Mouse (Mus musculus) midbrain, embryonic 10.5 days (tissue): ENCODE measurements around the gene Nat9. TPM values are rescaled to one million over a fixed set of nuclear protein-coding genes. Genes with fewer than 3 reads are reported as not detected.

Experiments used
- DNase-seq: peaks from one replicate; pipeline ENCODE4 v3.0.0-alpha.2; 2017; ENCODE audit warnings: low spot score
- H3K27ac ChIP-seq: fragments of 300-500 bp; sonication (generic); replicated peaks from 2 replicates; pipeline ENCODE4 v1.5.1; 2016; ENCODE audit warnings: mild to moderate bottlenecking
- H3K27me3 ChIP-seq: fragments of 300-500 bp; sonication (generic); 2 replicates; pipeline ENCODE4 v1.6.1; 2016; ENCODE audit warnings: low read depth, mild to moderate bottlenecking; ENCODE audit not compliant: poor library complexity, severe bottlenecking
- H3K36me3 ChIP-seq: fragments of 300-500 bp; sonication (generic); 2 replicates; pipeline ENCODE4 v1.6.1; 2016; ENCODE audit warnings: mild to moderate bottlenecking, moderate library complexity
- H3K4me1 ChIP-seq: fragments of 300-500 bp; sonication (generic); 2 replicates; pipeline ENCODE4 v1.6.1; 2016
- H3K4me3 ChIP-seq: fragments of 300-500 bp; sonication (generic); 2 replicates; pipeline ENCODE4 v1.5.1; 2016; ENCODE audit warnings: mild to moderate bottlenecking, moderate library complexity
- H3K9me3 ChIP-seq: fragments of 300-500 bp; sonication (generic); replicated peaks from 2 replicates; pipeline ENCODE4 v1.6.1; 2016; ENCODE audit warnings: mild to moderate bottlenecking
- WGBS: fragments of 180-500 bp; shearing (Covaris S2); methylation state at CpG from one replicate; pipeline ENCODE4 v1.1.7; 2016; 5-methylcytosine and 5-hydroxymethylcytosine counted together
- polyA plus RNA-seq: library from polyadenylated mRNA; unstranded; fragments of >200 nt; fragmentation: Nextera tagmentation; extraction: Ambion mirVana; gene quantifications from 2 replicates; pipeline ENCODE4 v1.2.1, GENCODE M21; 2016

Nat9 gene
- polyA plus RNA-seq, 1 experiment from 2014 or later = 17.8 TPM

DNA sequence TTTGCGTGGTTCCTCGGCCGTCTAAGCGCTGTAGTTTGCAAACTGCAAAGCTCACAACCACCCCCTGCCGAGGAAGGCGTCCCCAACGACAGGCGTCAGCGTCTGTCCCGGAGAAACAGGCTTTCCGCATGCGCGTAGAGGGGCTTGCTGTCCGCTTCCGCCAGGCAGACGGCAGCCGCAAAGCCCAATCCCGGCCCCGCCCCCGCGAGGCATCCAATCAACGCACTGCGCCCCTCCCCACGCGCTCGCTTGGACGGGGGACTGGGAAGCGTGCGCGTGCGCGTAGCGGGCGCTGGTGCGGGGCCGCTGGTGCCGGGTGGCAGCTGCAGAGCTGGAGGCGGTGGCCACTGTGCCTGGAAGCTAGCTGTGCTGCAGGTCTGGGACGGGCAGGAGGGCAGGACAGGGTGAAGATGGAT, 427 bp downstream of the Nat9 start, which contains the start of gene Tmem104:
Gene Tmem104 (plus strand): TSS at position 264 of the 416 bp plus-strand sequence.
- Histone ChIP-seq H3K4me3 (peak within 1 kb of the TSS; percentile 68), H3K4me1 (peaks cover 35% of the 10 kb centered on the region), H3K36me3 (peaks cover 22% of the 10 kb centered on the region), H3K27me3 (no peaks in the 10 kb centered on the region), H3K27ac (peak within 1 kb of the TSS; percentile 87), H3K9me3 (no peaks in the 10 kb centered on the region)
- DNase-seq = peak; percentile 99
- under 1% methylated on average over 39 of the region's 39 CpGs for WGBS

DNA sequence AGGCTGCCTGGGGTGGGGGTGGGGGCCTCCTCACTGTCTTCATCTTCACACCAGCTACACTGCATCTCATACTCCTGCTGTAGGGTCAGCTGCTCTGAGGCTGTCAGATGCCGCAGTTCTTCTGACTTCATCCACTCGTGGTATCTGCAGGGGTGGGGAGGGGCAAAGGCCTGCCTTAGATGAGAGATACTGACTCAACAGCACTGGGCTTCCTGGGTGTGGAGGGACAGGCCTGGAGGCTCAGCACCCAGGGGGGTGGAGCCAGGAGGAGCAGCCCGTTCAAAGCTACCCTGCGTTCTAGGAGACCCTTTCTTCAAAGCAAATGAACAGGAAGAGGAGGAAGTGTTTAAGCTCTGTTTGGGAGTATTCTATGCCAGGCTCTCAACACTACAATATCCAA, 2.7 kb downstream of the Nat9 start:
- H3K4me3 ChIP-seq = no peak overlapping the region
- no peak overlapping the region for H3K27ac ChIP-seq
- DNase-seq = no peak
- H3K27me3 ChIP-seq = no peaks in the 10 kb centered on the region
- H3K36me3 ChIP-seq = peaks cover 17% of the 10 kb centered on the region; the same call in 1 of the 2 replicates
- WGBS = 64% methylated on average over 4 of the region's 4 CpGs
- H3K4me1 ChIP-seq = peaks cover 36% of the 10 kb centered on the region
- H3K9me3 ChIP-seq = no peaks in the 10 kb centered on the region

DNA sequence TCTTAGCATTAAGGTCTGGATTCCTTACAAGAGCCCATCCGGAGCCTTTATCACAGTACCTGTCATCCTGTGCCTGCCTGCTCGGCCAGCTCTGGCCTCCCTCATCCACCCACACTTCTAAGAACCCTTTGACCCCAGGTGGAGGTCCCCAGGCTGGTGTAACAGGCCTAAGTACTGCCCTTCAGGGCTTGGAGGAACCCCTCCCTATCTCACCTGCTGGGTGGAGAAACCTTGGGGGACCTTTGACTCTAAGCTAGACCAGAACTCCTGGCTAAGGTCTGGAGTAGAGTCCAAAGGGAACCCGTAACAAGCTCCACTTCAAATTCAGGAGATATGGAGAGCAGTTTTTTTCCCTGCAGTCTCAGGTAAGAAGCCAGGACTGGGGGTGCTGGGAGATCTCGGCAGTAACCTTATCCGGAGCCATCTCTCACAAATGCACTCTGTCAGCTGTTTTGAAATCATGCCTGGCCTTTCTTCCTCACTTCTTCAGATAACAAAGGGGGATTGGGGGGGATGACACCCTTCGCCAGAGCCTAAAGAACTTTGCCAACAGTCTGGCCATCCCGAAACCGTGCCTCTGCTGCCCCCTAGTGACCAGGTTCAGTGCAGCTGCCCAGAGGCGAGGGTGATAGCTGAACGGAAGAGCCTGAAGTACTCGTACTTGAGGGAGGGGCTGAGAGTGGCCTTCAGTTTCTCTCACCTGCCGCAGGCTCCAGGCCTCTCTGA, 5.6 kb downstream of the Nat9 start:
- DNase-seq = peak; percentile 85
- Histone ChIP-seq H3K9me3 (no peaks in the 10 kb centered on the region), H3K27me3 (peaks cover 3% of the 10 kb centered on the region; the same call in 1 of the 2 replicates), H3K36me3 (peaks cover 22% of the 10 kb centered on the region; the same call in 1 of the 2 replicates), H3K4me1 (peaks cover 41% of the 10 kb centered on the region), H3K27ac (peak overlapping the region; percentile 0; the same call in 1 of the 2 replicates), H3K4me3 (no peak overlapping the region)
- WGBS = 23% methylated on average over 12 of the region's 12 CpGs

DNA sequence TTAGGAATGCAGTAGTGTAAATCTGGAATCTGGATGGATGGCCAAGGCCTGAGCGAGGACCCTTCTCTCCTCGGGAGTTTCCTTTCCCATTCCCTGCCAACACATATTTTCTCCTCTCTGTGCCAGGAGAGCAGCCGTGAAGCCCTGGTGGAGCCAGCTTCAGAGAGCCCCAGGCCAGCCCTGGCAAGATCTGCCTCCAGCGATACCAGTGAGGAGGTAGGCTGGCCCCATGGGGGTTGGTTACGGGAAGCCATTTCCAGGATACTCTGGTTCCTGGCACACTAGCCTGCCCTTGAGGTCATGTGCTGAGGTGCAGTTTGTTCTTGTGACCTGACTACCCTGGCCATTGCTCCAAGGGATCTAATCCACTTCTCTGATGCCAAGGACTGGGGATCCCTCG, 7.8 kb downstream of the Nat9 start:
- Histone ChIP-seq H3K27ac (no peak overlapping the region), H3K36me3 (peaks cover 22% of the 10 kb centered on the region; the same call in 1 of the 2 replicates), H3K4me1 (peaks cover 49% of the 10 kb centered on the region), H3K9me3 (no peaks in the 10 kb centered on the region), H3K27me3 (peaks cover 23% of the 10 kb centered on the region), H3K4me3 (no peak overlapping the region)
- 93% methylated on average over 6 of the region's 6 CpGs for WGBS
- no peak for DNase-seq

DNA sequence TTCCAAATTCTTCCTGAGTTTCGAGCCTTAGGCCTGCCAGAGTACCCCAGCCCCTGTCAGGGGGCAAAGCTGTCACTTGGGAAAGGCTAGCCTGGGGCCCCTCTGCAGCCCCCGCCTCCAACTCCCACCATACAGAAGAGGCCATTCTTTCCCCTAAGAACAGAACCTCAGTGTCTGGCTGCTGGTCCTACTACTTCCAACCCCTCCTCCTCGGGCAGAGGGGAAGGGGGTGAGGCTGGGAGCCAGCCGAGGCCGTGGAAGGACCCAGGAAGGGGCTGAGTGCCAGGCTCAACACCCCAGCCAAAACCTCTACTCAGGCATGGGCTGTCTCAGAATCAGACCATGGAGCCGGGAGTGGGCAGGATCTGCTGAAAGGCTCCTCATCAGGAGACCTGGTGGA, 8.5 kb downstream of the Nat9 start:
- peaks cover 56% of the 10 kb centered on the region for H3K4me1 ChIP-seq
- DNase-seq = no peak
- H3K27me3 ChIP-seq = peaks cover 30% of the 10 kb centered on the region
- no peaks in the 10 kb centered on the region for H3K9me3 ChIP-seq
- H3K36me3 ChIP-seq = peaks cover 22% of the 10 kb centered on the region; the same call in 1 of the 2 replicates
- peak overlapping the region; percentile 34; the same call in 1 of the 2 replicates for H3K27ac ChIP-seq
- WGBS = 81% methylated on average over 6 of the region's 6 CpGs
- H3K4me3 ChIP-seq = no peak overlapping the region

DNA sequence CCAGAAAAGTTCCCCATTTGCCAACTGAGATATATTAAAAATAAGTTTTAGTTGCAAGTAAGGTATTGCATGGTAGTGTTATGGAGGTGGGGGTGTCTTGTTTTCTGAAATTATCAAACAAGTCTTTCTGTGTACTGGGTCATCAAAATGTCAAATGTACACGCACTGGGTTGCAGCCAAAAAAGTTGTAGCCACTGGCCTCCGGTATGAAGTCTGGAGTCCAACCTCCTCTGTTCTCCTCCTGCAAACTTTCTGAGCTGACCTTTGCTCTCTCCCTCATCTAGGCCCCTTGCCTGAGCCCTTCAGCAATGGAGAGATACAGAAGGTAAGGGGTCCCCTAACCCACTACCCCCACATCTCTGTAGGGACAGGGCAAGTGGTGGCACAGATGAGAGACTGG, 8.9 kb downstream of the Nat9 start:
- DNase-seq = no peak
- Histone ChIP-seq H3K4me1 (peaks cover 60% of the 10 kb centered on the region), H3K27me3 (peaks cover 35% of the 10 kb centered on the region), H3K36me3 (peaks cover 22% of the 10 kb centered on the region; the same call in 1 of the 2 replicates), H3K9me3 (no peaks in the 10 kb centered on the region), H3K4me3 (no peak overlapping the region), H3K27ac (peak overlapping the region; percentile 34; the same call in 1 of the 2 replicates)
- WGBS = 90% methylated on average over 2 of the region's 2 CpGs

DNA sequence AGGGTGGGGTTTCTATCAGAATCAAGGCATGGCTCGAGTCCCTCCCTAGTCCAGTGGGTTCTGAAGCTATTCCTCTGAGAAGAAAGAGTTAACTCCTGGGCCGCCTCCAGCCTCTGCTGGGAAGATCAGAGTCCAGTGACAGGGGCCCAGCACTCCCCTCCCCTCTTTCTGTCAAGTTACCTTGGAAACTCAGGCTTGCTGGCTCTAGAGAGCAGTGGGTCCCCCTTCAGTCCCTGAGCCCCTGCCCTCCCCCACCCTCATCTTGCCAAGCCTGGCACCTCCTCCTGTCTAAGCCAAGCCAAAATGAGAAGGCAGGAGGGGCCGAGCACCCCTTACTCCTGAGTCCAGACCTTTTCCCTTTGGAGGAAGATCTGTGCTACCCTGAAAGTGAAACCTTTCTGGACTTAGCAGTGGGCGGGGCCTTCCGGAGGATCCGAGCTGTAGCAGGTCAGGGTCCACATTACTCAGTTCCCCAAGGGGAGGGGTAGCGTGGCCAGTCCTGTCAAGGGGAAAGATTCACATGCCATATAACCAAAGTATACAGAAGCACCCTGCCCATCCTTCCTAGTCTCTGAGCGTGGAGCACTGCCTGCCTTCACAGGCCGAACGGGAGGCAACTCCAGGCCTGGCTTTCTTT, 10.0 kb downstream of the Nat9 start:
- Histone ChIP-seq H3K9me3 (no peaks in the 10 kb centered on the region), H3K27ac (peak overlapping the region; percentile 75), H3K4me3 (peak overlapping the region; percentile 40), H3K27me3 (peaks cover 45% of the 10 kb centered on the region), H3K36me3 (peaks cover 18% of the 10 kb centered on the region; the same call in 1 of the 2 replicates), H3K4me1 (peaks cover 71% of the 10 kb centered on the region)
- 28% methylated on average over 10 of the region's 10 CpGs for WGBS
- peak; percentile 55 for DNase-seq

DNA sequence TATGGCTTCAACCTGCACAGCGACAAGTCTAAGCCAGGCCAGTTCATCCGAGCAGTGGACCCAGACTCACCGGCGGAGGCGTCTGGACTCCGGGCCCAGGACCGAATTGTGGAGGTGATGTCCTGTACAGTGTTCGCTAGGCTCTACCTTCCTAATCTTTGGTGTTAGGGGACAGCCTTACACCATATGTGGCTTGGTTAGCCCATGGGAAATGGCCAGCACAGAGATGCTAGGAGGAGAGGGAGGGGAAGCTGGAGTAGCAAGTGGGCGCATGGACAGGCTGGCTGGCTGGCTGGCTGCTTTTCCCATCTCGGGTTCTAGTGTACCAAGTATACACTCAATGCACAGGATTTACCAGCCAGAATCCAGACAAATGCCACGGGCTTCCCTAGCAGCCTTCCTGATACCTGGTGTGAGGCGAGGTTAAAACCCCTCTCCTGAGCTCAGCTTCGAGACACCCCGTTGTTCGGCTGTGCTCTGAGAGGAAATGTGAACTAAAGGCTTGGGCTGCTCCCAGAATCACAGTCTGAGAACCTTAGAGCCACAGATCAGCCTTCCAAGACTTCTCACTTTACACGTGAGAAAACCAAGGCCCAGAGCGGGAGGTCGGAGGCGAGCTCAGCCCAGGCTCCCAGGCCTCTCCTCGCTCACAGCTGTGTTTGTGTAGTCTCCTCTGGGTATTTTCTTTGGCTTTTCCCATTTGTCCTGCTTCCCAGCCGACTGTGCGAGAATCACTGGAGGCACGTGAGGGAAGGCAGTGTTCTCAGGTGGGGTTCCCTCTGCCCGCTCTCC, 11.1 kb downstream of the Nat9 start:
- peak overlapping the region; percentile 75 for H3K27ac ChIP-seq
- H3K27me3 ChIP-seq = peaks cover 56% of the 10 kb centered on the region
- H3K36me3 ChIP-seq = peaks cover 18% of the 10 kb centered on the region; the same call in 1 of the 2 replicates
- peaks cover 78% of the 10 kb centered on the region for H3K4me1 ChIP-seq
- WGBS = 59% methylated on average over 24 of the region's 24 CpGs
- H3K9me3 ChIP-seq = no peaks in the 10 kb centered on the region
- no peak overlapping the region for H3K4me3 ChIP-seq
- no peak for DNase-seq

DNA sequence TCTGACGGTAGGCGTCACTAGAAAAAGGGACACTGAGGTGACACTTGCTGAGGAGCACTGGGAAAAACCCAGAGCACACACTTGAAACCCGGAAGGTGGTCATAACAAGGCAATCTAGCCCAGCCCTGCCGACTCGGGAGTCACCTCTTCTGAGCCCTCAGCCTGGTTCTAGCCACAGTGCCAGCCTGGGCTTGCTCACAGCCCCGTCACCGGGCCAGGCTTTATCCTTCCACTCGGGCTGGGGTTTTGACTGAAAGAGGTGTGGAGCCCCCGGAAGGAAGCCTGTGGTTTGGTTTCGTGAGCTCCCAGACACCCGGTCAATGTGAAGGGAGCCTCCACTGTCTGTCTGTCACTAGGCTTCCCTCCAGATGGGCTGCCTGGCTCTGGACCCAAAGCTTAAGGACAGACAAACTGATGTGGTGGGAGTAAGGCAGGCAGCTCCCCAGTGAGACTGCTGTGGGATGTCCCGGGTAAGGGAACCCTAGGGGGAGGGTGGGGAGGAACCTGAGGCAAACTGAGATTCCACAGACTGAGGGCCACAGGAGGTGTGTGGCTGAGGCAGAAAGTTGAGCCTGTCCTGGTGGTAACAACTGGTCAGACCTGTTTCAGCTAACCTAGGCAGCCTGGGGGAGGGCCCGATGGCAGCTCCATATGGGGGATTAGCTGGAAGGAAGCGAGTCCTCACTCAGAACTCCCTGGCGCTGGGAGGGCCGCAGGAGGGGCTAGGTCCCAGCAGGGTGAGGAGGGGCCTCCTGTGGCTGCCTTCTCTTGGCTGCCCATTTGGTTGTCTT, 13.9 kb downstream of the Nat9 start:
- no peak overlapping the region for H3K4me3 ChIP-seq
- WGBS = 8% methylated on average over 16 of the region's 16 CpGs
- peak overlapping the region; percentile 52 for H3K27ac ChIP-seq
- H3K9me3 ChIP-seq = no peaks in the 10 kb centered on the region
- no peaks in the 10 kb centered on the region for H3K36me3 ChIP-seq
- H3K4me1 ChIP-seq = peaks cover 78% of the 10 kb centered on the region
- H3K27me3 ChIP-seq = peaks cover 64% of the 10 kb centered on the region
- no peak for DNase-seq

DNA sequence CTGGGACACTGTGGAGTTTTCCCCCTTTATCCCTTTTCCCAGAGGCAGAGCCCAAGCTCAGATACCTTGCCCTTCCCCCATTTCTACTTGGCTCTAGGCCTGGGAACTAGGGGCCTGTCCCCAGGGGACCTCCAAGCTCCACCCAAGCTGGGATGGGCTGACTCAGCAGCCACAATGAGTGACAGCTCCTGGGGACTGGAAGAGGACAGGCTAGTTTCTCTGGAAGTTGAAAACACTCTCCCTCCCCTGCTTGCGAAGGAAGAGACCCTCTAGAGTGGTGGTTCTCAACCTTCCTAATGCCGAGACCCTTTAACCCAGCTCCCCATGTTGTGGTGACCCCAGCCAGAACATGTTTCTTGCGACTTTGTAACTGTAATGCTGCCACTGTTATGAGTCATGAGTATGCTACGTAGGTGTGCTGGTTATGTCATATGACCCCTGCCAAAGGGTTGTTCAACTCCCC, 14.8 kb downstream of the Nat9 start:
- peak; percentile 42 for DNase-seq
- peak overlapping the region; percentile 52 for H3K27ac ChIP-seq
- no peaks in the 10 kb centered on the region for H3K9me3 ChIP-seq
- peak overlapping the region; percentile 3; the same call in 1 of the 2 replicates for H3K4me3 ChIP-seq
- no peaks in the 10 kb centered on the region for H3K36me3 ChIP-seq
- WGBS = 11% methylated on average over 4 of the region's 4 CpGs
- peaks cover 64% of the 10 kb centered on the region for H3K27me3 ChIP-seq
- peaks cover 70% of the 10 kb centered on the region for H3K4me1 ChIP-seq

DNA sequence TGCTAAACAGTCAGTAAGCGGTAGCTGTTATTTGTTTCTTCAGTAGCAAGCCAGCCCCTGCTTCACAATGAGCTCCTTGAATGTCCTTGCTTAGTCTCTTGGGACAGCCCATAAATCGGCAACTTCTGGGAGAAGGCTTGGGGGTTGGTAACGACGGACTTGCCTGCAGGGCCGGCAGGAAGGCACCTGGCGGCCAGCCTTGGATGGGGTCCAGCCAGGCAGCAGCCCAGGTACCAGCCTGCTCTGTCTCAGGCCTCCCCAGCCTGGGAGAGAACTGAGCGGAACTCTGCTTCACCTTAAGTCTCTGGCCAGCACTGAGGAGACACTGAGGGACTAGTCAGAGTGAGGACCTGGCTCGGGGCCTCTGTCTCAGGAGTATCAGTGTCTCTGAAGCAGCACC, 16.5 kb downstream of the Nat9 start:
- DNase-seq = no peak
- no peaks in the 10 kb centered on the region for H3K36me3 ChIP-seq
- H3K4me1 ChIP-seq = peaks cover 57% of the 10 kb centered on the region
- 50% methylated on average over 8 of the region's 8 CpGs for WGBS
- H3K9me3 ChIP-seq = no peaks in the 10 kb centered on the region
- 0 out of 2 replicates have a peak overlapping the region, but pooled peaks have one; percentile 9 for H3K27ac ChIP-seq
- H3K4me3 ChIP-seq = no peak overlapping the region
- H3K27me3 ChIP-seq = peaks cover 58% of the 10 kb centered on the region

DNA sequence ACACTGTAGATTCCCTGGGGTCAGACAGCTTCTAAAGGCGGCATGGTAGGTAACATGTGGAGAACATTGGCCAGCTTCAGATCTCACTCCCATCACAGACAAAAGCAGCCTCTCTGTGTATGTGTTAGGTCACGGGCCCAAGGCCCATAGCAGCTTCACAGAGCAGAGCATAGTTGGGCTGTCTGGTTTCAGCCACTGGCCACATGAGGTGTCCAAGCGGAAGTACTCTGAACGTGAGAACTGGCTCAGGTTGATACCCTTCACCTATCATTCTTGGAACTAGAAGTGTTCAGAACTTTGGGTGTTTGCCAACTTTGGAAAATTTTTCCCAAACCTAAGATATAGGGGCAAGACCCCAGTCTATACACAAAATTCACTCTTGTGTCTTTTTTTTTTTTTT, 18.2 kb downstream of the Nat9 start:
- peaks cover 59% of the 10 kb centered on the region for H3K27me3 ChIP-seq
- peaks cover 57% of the 10 kb centered on the region for H3K4me1 ChIP-seq
- DNase-seq = no peak
- H3K36me3 ChIP-seq = no peaks in the 10 kb centered on the region
- no peaks in the 10 kb centered on the region for H3K9me3 ChIP-seq
- 86% methylated on average over 4 of the region's 4 CpGs for WGBS
- H3K4me3 ChIP-seq = no peak overlapping the region
- no peak overlapping the region for H3K27ac ChIP-seq
